Mouse (Mus musculus): ENCODE results near the gene Sbk2.

Sbk2 gene

GRCm38 (mm10) chr7:4895186-4895585, 69.0 kb downstream of the Sbk2 start:
- peak; percentile 81 for DNase-seq (ENCODE audit: low read depth, low spot score)
